Mouse (Mus musculus) neutrophil, adult 65 days (primary cell): ENCODE data around the gene Gm340. TPM values are rescaled to one million over a fixed set of nuclear protein-coding genes. Genes with fewer than 3 reads are reported as not detected.

ENCODE experiments used
- total RNA-seq: library from RNA; stranded (reverse); gene quantifications from 2 replicates; pipeline ENCODE4 v1.2.4, GENCODE M21; 2023

The Gm340 gene
- 24.1 and 33.5 TPM in 2 replicates for total RNA-seq

DNA sequence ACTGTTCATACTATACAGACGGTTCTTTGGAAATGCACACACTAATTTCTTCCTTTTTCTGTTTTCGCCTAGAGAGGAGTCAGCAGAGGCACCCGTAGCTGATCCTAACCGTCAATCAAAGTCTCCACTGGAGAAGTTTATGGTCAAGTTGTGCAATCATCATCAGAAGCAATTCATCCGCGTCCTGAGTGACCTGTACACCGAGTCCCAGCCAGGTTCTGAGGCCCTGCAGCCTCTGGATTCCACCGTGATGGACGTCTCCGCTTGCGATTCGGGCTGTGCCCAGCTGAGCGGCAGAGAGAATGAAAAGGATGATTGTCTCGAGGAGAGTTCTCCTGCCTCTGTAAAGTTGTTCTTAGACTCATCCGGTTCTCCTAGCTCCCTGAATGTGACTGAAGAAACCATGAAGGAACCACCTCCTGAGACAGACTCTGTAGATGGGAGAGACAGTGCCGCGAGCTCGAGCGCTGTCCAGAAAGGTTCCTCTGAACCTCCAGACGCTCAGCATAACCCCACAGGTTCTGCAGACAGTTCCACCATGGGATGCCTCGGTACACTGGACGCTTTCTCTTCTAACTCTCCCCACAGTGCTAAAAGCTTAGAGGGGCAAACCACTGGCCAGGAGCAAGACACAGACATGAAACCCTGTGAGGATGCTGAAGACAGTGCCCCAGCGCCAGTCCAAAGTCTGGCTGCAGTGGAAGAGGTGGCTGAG lies at the start of gene Gm340:
Gm340 (plus strand) TSS at position 665 of the 715 bp plus-strand sequence.

Other genes starting within 250 kb of the Gm340 start
- 126 and 197 TPM in 2 replicates for gene Pik3ap1, start 197.3 kb upstream of the Gm340 start, total RNA-seq
- gene Lcor, start 99.7 kb upstream of the Gm340 start, total RNA-seq: 26.0 and 33.8 TPM in 2 replicates
- gene Slit1, start 161.3 kb downstream of the Gm340 start, total RNA-seq: 0.23 and 0.98 TPM in 2 replicates
- gene Arhgap19, start 219.7 kb downstream of the Gm340 start, total RNA-seq: 55.0 and 62.0 TPM in 2 replicates
- gene Frat1, start 247.6 kb downstream of the Gm340 start, total RNA-seq: 37.2 and 42.7 TPM in 2 replicates